ENCODE assay signal across 8 mouse cellular contexts in the genomic region with DNA sequence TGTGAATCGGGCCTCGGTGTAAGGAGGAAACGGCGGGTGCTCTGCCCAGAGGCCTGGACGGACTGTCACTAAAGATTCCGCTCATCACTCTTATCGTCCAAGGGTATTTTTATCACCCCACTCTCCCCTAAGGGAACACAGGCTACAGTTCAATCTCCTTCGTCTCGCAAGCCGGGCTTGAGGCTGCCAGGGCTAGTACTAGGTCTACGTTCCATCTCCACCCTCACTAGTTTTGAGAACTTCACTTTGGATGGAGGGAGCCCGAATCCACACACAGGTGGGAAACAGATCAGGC. TPM values are rescaled to one million over a fixed set of nuclear protein-coding genes. Genes with fewer than 3 reads are reported as not detected.
DNase-seq lines count a peak whose midpoint lies in the region; ATAC-seq and TF ChIP-seq lines count a peak whose summit lies in the region.

No protein-coding gene starts in this region.

- no peaks in the 10 kb centered on the region for H3K9me3 ChIP-seq in embryonic facial prominence, embryonic 15.5 days (replicated peaks)
- no peaks in the 10 kb centered on the region for H3K9me3 ChIP-seq in limb, embryonic 12.5 days

- H3K36me3 ChIP-seq in embryonic facial prominence, embryonic 15.5 days, result peaks cover 77% of the 10 kb centered on the region
- peaks cover 82% of the 10 kb centered on the region for H3K36me3 ChIP-seq in limb, embryonic 12.5 days

- TF ChIP-seq CTCF in lung, adult 2 months (IDR thresholded peaks at IDR 0.05; ENCODE audit: insufficient read depth, low read length), result no peak
- TF ChIP-seq CTCF in olfactory bulb, adult 2 months (IDR thresholded peaks at IDR 0.05; ENCODE audit: insufficient read depth, low read depth, low read length), result no peak

- H3K27ac ChIP-seq in embryonic facial prominence, embryonic 15.5 days (replicated peaks), result peak overlapping the region; percentile 98
- peak overlapping the region; percentile 95 for H3K27ac ChIP-seq in limb, embryonic 12.5 days
- peak overlapping the region; percentile 82 for H3K27ac ChIP-seq in olfactory bulb, adult 2 months (ENCODE audit: insufficient read depth, low read depth, low read length)

- peak overlapping the region; percentile 77 for H3K4me2 ChIP-seq in embryonic facial prominence, embryonic 15.5 days (replicated peaks)
- peak overlapping the region; percentile 94 for H3K4me2 ChIP-seq in limb, embryonic 12.5 days

- DNase-seq in lung, adult 2 months, result no peak
- DNase-seq in lung, postnatal 36 days, result no peak
- no peak for DNase-seq in cerebellum, postnatal 4 days (ENCODE audit: low spot score in 2 of 2)
- DNase-seq in cerebellum, adult 9-10 months, result no peak
- no peak for DNase-seq in cerebellum, postnatal 25 days

- no peaks in the 10 kb centered on the region for H3K27me3 ChIP-seq in embryonic facial prominence, embryonic 15.5 days
- H3K27me3 ChIP-seq in limb, embryonic 12.5 days, result no peaks in the 10 kb centered on the region

- H3K4me3 ChIP-seq in lung, adult 2 months (replicated peaks; ENCODE audit: extremely low read depth, low read depth, low read length), result peak overlapping the region; percentile 85
- H3K4me3 ChIP-seq in embryonic facial prominence, embryonic 15.5 days (replicated peaks), result peak overlapping the region; percentile 96
- peak overlapping the region; percentile 78 for H3K4me3 ChIP-seq in limb, embryonic 12.5 days (replicated peaks)
- peak overlapping the region; percentile 81 for H3K4me3 ChIP-seq in olfactory bulb, adult 2 months (ENCODE audit: insufficient read depth, low read depth, low read length)

- peak overlapping the region; percentile 98 for H3K9ac ChIP-seq in embryonic facial prominence, embryonic 15.5 days
- H3K9ac ChIP-seq in limb, embryonic 12.5 days (replicated peaks), result peak overlapping the region; percentile 91

- H3K4me1 ChIP-seq in lung, adult 2 months (ENCODE audit: control insufficient read depth, insufficient read depth, low read length), result peaks cover 7% of the 10 kb centered on the region
- peaks cover 21% of the 10 kb centered on the region for H3K4me1 ChIP-seq in embryonic facial prominence, embryonic 15.5 days
- H3K4me1 ChIP-seq in limb, embryonic 12.5 days (replicated peaks), result peaks cover 26% of the 10 kb centered on the region
- H3K4me1 ChIP-seq in olfactory bulb, adult 2 months (ENCODE audit: control insufficient read depth, insufficient read depth, low read length), result peaks cover 20% of the 10 kb centered on the region

- WGBS in lung, adult 2 months, result 2% methylated on average over 12 of the region's 12 CpGs
- 6% methylated on average over 12 of the region's 12 CpGs for WGBS in embryonic facial prominence, embryonic 15.5 days
- WGBS in limb, embryonic 12.5 days, result 9% methylated on average over 12 of the region's 12 CpGs
- 4% methylated on average over 12 of the region's 12 CpGs for WGBS in olfactory bulb, adult 2 months

- TF ChIP-seq POLR2A in lung, adult 2 months (IDR thresholded peaks at IDR 0.05; ENCODE audit: borderline replicate concordance, extremely low read depth, low read depth, low read length), result no peak
- TF ChIP-seq POLR2A in olfactory bulb, adult 2 months (IDR thresholded peaks at IDR 0.05; ENCODE audit: insufficient read depth, low read depth, low read length), result no peak

- no peak for ATAC-seq in embryonic facial prominence, embryonic 15.5 days (ENCODE audit: insufficient number of reproducible peaks, low FRiP score, low TSS enrichment, low read depth)
- ATAC-seq in limb, embryonic 12.5 days (ENCODE audit: insufficient number of reproducible peaks, insufficient read depth, low FRiP score, low TSS enrichment, low read depth), result no peak

RNA-seq across cellular contexts. Expression of gene Usp19, which starts 0.8 kb away (rescaled TPM):
- polyA plus RNA-seq in lung, adult 2 months (2012; rRNA removed), result 134 and 161 TPM in 2 replicates
- polyA plus RNA-seq in embryonic facial prominence, embryonic 15.5 days (2015; fragmentation: Nextera tagmentation; extraction: Ambion mirVana), result 69.8 and 75.4 TPM in 2 replicates
- polyA plus RNA-seq in limb, embryonic 12.5 days (2016; fragmentation: Nextera tagmentation; extraction: Ambion mirVana), result 99.3 and 99.7 TPM in 2 replicates
- polyA plus RNA-seq in olfactory bulb, adult 2 months (2012; ENCODE audit: insufficient read depth, insufficient read length, low replicate concordance, missing spikeins), result 102 and 511 TPM in 2 replicates

RNA-seq across cellular contexts. Expression of gene Lamb2, which starts 11.7 kb away (rescaled TPM):
- polyA plus RNA-seq in lung, adult 2 months (2012; rRNA removed), result 189 and 231 TPM in 2 replicates
- 70.2 and 71.7 TPM in 2 replicates for polyA plus RNA-seq in embryonic facial prominence, embryonic 15.5 days (2015; fragmentation: Nextera tagmentation; extraction: Ambion mirVana)
- polyA plus RNA-seq in limb, embryonic 12.5 days (2016; fragmentation: Nextera tagmentation; extraction: Ambion mirVana), result 40.8 and 43.7 TPM in 2 replicates
- polyA plus RNA-seq in olfactory bulb, adult 2 months (2012; ENCODE audit: insufficient read depth, insufficient read length, low replicate concordance, missing spikeins), result not detected in 2 replicates

RNA-seq across cellular contexts. Expression of gene Qars, which starts 16.3 kb away (rescaled TPM):
- 140 and 204 TPM in 2 replicates for polyA plus RNA-seq in lung, adult 2 months (2012; rRNA removed)
- 114 and 117 TPM in 2 replicates for polyA plus RNA-seq in embryonic facial prominence, embryonic 15.5 days (2015; fragmentation: Nextera tagmentation; extraction: Ambion mirVana)
- 106 and 112 TPM in 2 replicates for polyA plus RNA-seq in limb, embryonic 12.5 days (2016; fragmentation: Nextera tagmentation; extraction: Ambion mirVana)
- polyA plus RNA-seq in olfactory bulb, adult 2 months (2012; ENCODE audit: insufficient read depth, insufficient read length, low replicate concordance, missing spikeins), result not detected in 2 replicates

RNA-seq across cellular contexts. Expression of gene Qrich1, which starts 25.4 kb away (rescaled TPM):
- polyA plus RNA-seq in lung, adult 2 months (2012; rRNA removed), result 64.4 and 76.6 TPM in 2 replicates
- 110 and 125 TPM in 2 replicates for polyA plus RNA-seq in embryonic facial prominence, embryonic 15.5 days (2015; fragmentation: Nextera tagmentation; extraction: Ambion mirVana)
- 156 and 159 TPM in 2 replicates for polyA plus RNA-seq in limb, embryonic 12.5 days (2016; fragmentation: Nextera tagmentation; extraction: Ambion mirVana)
- polyA plus RNA-seq in olfactory bulb, adult 2 months (2012; ENCODE audit: insufficient read depth, insufficient read length, low replicate concordance, missing spikeins), result not detected in 2 replicates

RNA-seq across cellular contexts. Expression of gene Klhdc8b, which starts 29.9 kb away (rescaled TPM):
- polyA plus RNA-seq in lung, adult 2 months (2012; rRNA removed), result 108 and 109 TPM in 2 replicates
- 33.4 and 35.7 TPM in 2 replicates for polyA plus RNA-seq in embryonic facial prominence, embryonic 15.5 days (2015; fragmentation: Nextera tagmentation; extraction: Ambion mirVana)
- polyA plus RNA-seq in limb, embryonic 12.5 days (2016; fragmentation: Nextera tagmentation; extraction: Ambion mirVana), result 33.0 and 36.0 TPM in 2 replicates
- polyA plus RNA-seq in olfactory bulb, adult 2 months (2012; ENCODE audit: insufficient read depth, insufficient read length, low replicate concordance, missing spikeins), result not detected in 2 replicates

Comparison
In these comparisons a context has a peak if more than half of its experiments do, and no peak if none do; other contexts are left out.
1. RNA of gene Lamb2, which starts 11.7 kb away (polyA plus RNA-seq): 189 to 231 TPM in lung, adult 2 months, 70.2 to 71.7 TPM in embryonic facial prominence, embryonic 15.5 days and 40.8 to 43.7 TPM in limb, embryonic 12.5 days; not detected in olfactory bulb, adult 2 months; every median in the first group is over 10 times any median in the second.
2. RNA of gene Qars, which starts 16.3 kb away (polyA plus RNA-seq): 140 to 204 TPM in lung, adult 2 months, 114 to 117 TPM in embryonic facial prominence, embryonic 15.5 days and 106 to 112 TPM in limb, embryonic 12.5 days; not detected in olfactory bulb, adult 2 months; every median in the first group is over 100 times any median in the second.
3. Peak in every context shown above with its lines, with median percentiles within 50 percentile points of each other: H3K4me3 ChIP-seq and H3K27ac ChIP-seq.